Mouse (Mus musculus) macrophage (primary cell): ENCODE results near the gene Hspa1a. TPM values are rescaled to one million over a fixed set of nuclear protein-coding genes. Genes with fewer than 3 reads are reported as not detected.
"Not testable (repeated sequence)": the region's sequence is repeated elsewhere in the genome, so short reads cannot be mapped to it uniquely, and the experiment has no call there.

Experiments used
- H3K27ac ChIP-seq: fragments of 350-480 bp; formaldehyde crosslinking; 2 replicates; pipeline ENCODE4 v1.9.0; 2021
- H3K36me3 ChIP-seq: fragments of 350-480 bp; formaldehyde crosslinking; 2 replicates; pipeline ENCODE4 v1.9.0; 2021; ENCODE audit errors: inconsistent target
- H3K4me3 ChIP-seq: fragments of 350-480 bp; formaldehyde crosslinking; 2 replicates; pipeline ENCODE4 v1.9.0; 2021; ENCODE audit errors: inconsistent target
- H3K79me2 ChIP-seq: fragments of 350-480 bp; formaldehyde crosslinking; 2 replicates; pipeline ENCODE4 v1.9.0; 2021; ENCODE audit errors: inconsistent target
- WGBS: methylation state at CpG from one replicate; pipeline ENCODE4 v1.1.7; 2026; ENCODE audit warnings: inconsistent platforms; ENCODE audit not compliant: missing documents; 5-methylcytosine and 5-hydroxymethylcytosine counted together
- polyA plus RNA-seq: library from polyadenylated mRNA; stranded (reverse); fragments of 250-400 nt; gene quantifications from 3 replicates; pipeline ENCODE4 v1.2.4, GENCODE M21; 2018; ENCODE audit warnings: inconsistent platforms

The Hspa1a gene
- polyA plus RNA-seq, 1 experiment from 2014 or later, result 1.9 TPM

- Histone ChIP-seq H3K36me3 (peaks cover 26% of the 10 kb centered on the region), H3K79me2 (peaks cover 32% of the 10 kb centered on the region)
- H3K27ac ChIP-seq, H3K4me3 ChIP-seq: not testable (repeated sequence)
- 94% methylated on average over 4 of the region's 5 CpGs for WGBS
Observed at GRCm38 (mm10) chr17:35005902-35006301, 33.9 kb upstream of the Hspa1a start.

GRCm38 (mm10) chr17:35005158-35005557 is 33.2 kb upstream of the Hspa1a start:
- Histone ChIP-seq H3K36me3 (peaks cover 20% of the 10 kb centered on the region; the same call in 1 of the 2 replicates), H3K27ac (no peak overlapping the region), H3K4me3 (no peak overlapping the region), H3K79me2 (peaks cover 32% of the 10 kb centered on the region)
- 94% methylated on average over 10 of the region's 10 CpGs for WGBS

- peaks cover 13% of the 10 kb centered on the region; the same call in 1 of the 2 replicates for H3K36me3 ChIP-seq
- no peak overlapping the region for H3K27ac ChIP-seq
- 97% methylated on average over 13 of the region's 17 CpGs for WGBS
- H3K4me3 ChIP-seq, result no peak overlapping the region
- H3K79me2 ChIP-seq, result peaks cover 41% of the 10 kb centered on the region
Observed at GRCm38 (mm10) chr17:35004075-35004717, 32.2 kb upstream of the Hspa1a start.

- no peak overlapping the region for H3K4me3 ChIP-seq
- WGBS, result 43% methylated on average over 9 of the region's 9 CpGs
Observed at GRCm38 (mm10) chr17:35003022-35003838, 31.3 kb upstream of the Hspa1a start.

DNA sequence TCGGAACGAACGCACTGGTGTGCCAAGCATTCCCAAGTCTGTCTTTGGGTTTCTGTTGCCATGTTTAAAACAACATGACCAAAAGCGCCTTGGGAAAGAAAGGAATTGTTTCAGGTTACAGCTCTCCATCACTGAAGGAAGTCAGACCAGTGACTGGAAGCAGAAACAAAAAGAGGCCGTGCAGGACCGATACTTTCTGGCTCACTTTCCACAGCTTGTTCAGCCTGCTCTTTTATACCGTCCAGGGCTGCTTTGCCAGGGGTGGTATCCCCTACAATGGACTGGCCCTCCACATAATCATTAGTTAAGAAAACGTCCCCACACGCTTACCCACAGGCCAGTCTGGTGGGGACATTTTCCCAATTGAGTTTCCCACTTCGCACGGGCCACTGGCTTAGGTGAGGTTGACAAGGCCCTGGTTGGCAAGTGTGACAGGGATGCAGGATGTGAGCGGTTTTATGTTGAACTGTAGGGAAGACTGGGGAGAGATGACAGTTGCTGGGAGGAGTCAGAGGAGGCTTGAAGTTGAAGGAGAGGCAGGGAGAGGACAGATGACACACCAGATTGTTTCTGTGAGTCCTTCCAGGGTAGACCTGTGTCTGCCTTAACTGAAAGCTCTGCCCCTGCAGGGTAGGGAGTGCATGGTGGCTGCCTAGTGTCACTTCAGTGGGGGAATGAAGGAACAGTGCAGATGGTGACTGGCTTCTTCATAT is 30.4 kb upstream of the Hspa1a start:
- 3% methylated on average over 12 of the region's 12 CpGs for WGBS
- Histone ChIP-seq H3K27ac (peak overlapping the region; percentile 70), H3K79me2 (peaks cover 60% of the 10 kb centered on the region), H3K36me3 (peaks cover 13% of the 10 kb centered on the region; the same call in 1 of the 2 replicates), H3K4me3 (peak overlapping the region; percentile 40)

More at GRCm38 (mm10) chr17:35003022-35003838, 31.3 kb upstream of the Hspa1a start:
- H3K27ac ChIP-seq, result peak overlapping the region; percentile 21; the same call in 1 of the 2 replicates
- H3K79me2 ChIP-seq, result peaks cover 50% of the 10 kb centered on the region
- peaks cover 13% of the 10 kb centered on the region; the same call in 1 of the 2 replicates for H3K36me3 ChIP-seq

DNA sequence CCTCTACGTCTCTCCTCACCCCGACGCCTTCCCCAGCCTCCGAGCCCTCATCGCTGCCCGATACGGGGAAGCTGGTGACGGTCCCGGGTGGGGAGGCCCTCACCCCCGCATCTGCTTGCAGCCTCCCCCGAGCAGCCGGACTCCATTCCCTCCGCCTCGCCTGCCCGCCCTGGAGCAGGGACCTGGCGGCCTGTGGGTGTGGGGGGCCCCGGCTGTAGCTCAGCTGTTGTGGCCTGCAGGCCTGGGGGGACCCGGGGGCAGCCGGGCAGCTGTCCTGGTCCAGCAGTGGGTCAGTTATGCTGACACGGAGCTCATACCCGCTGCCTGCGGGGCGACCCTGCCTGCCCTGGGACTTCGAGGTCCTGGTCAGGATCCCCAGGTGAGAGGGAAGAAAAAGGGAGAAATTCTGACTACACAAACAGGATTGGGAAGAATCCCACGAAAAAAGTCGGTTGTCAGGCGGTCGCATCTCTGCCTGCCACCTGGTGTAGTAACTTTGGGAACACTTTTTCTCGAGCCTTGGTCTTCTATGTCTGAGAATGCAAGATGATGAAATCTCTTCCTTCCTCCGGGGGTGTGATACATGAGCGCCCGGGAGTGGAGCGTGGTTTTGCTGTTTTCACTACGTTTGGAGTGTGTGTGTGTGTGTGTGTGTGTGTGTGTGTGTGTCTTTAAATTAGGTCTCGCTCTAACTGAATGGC is 29.6 kb upstream of the Hspa1a start:
- H3K4me3 ChIP-seq, result peak overlapping the region; percentile 40
- WGBS, result 1% methylated on average over 35 of the region's 35 CpGs
- peaks cover 67% of the 10 kb centered on the region for H3K79me2 ChIP-seq
- peak overlapping the region; percentile 70 for H3K27ac ChIP-seq
- H3K36me3 ChIP-seq, result peaks cover 13% of the 10 kb centered on the region; the same call in 1 of the 2 replicates

- WGBS, result under 1% methylated on average over 77 of the region's 83 CpGs
- Histone ChIP-seq H3K27ac (peak within 1 kb of the TSS; percentile 94), H3K36me3 (peaks cover 13% of the 10 kb centered on the region; the same call in 1 of the 2 replicates), H3K4me3 (peak within 1 kb of the TSS; percentile 72), H3K79me2 (peaks cover 69% of the 10 kb centered on the region)
Observed at GRCm38 (mm10) chr17:35000717-35001451, 28.9 kb upstream of the Hspa1a start, which contains the start of gene Vars. TSS of gene Vars (plus strand) at chr17:35000987.

GRCm38 (mm10) chr17:34999871-35000716 is 28.1 kb upstream of the Hspa1a start:
- 0% methylated on average over 26 of the region's 32 CpGs for WGBS

DNA sequence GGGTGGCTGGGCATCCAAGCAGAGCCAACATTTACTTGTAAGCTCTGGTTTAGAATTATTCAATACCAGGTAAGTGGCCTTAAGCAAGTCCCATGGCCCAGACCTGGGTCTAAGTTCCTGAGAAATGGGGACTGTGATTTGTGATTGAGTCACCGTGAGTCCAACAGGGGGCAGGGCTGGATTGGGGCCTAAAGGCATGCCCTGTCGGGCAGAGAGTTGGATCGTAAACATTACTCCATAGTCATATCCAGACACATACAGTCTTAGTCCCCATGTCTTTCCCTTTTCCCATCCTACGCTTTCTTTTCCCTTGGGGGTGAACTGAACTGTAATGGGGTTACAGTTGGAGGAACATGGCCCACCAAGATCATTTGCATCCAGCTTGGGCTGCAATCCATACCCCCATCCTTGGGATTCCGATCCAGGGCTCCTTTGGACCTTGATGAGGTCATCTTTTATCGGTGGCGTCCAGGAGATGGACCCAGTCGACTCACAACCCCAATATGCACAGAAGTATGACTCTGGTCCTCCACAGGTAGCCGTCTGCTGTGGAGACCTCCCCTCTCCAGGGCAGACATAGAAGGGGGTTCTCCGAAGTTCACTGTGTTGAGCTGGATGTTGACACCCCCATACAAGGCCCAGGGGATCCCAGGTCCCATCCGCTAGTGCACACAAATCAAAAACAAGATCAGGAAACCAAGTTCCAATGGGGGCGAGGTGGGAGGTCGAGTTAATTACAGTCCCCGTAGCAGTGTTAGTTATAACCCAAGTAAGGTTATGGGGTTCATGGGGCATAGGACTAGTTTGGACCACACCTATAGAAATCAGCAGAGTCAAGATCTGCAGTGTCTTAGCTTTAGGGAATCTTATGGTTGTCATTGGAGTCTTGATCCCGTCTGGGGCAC is 26.8 kb upstream of the Hspa1a start:
- 58% methylated on average over 15 of the region's 15 CpGs for WGBS

More at GRCm38 (mm10) chr17:34999871-35000716, 28.1 kb upstream of the Hspa1a start:
- peak overlapping the region; percentile 72 for H3K4me3 ChIP-seq
- H3K79me2 ChIP-seq, result peaks cover 67% of the 10 kb centered on the region
- H3K36me3 ChIP-seq, result not testable (repeated sequence)
- peak overlapping the region; percentile 94 for H3K27ac ChIP-seq

DNA sequence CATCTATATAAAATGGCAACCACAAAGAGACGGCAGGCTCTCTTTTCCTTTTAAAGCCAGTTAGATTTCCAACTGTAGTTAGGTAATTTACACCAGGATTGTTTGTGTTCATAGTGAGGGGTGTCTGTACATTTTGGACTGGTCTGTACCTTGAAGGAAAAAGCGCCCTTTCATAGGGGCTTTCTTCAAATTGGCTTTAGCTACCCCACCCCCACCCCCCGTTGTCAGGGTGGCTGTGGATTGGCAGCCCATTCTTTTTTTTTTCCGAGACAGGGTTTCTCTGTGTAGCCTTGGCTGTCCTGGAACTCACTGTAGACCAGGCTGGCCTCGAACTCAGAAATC is 25.2 kb upstream of the Hspa1a start:
- Histone ChIP-seq H3K79me2 (peaks cover 37% of the 10 kb centered on the region), H3K27ac (no peak overlapping the region), H3K4me3 (no peak overlapping the region), H3K36me3 (no peaks in the 10 kb centered on the region)
- WGBS, result 81% methylated on average over 3 of the region's 5 CpGs

More for the DNA sequence above, 26.8 kb upstream of the Hspa1a start:
- peak overlapping the region; percentile 72 for H3K4me3 ChIP-seq
- H3K36me3 ChIP-seq, result no peaks in the 10 kb centered on the region
- peaks cover 54% of the 10 kb centered on the region for H3K79me2 ChIP-seq
- H3K27ac ChIP-seq, result peak overlapping the region; percentile 94

DNA sequence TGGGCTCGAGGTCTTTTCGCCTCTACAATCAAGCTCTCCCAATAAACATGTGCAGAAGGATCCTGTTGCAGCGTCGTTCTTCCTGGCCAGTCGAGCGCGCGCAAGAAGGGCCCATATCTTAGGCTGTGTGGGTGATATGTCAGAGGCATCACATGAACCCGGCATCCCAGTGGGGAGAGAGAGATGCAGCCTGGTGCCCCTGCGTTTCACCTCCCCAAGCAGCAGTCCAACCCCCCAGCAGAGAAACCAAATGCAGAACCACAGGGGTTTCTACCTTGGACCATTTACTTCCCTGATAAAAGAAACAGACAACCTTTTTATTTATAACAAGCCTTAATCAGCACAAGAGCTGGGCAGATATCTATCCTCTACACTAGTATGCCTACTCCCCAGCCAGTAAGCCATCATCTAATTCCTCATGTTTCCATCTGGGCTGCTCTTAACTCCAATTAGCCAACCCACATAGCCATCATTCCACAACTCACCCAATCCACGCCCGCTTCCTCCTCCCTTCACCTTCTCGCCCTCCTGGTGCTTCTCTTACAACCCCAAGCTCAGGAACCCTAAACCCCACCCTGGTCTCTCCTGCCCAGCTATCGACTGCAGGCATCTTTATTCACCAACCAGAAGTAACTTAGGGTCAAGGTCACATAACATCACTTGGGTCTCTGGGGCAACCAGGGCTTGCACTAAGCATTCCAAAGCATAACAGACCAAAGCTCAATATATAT is 24.6 kb upstream of the Hspa1a start:
- Histone ChIP-seq H3K79me2 (peaks cover 37% of the 10 kb centered on the region), H3K27ac (no peak overlapping the region), H3K36me3 (no peaks in the 10 kb centered on the region), H3K4me3 (no peak overlapping the region)
- WGBS, result 86% methylated on average over 12 of the region's 14 CpGs
